14 mouse cellular contexts compared by ENCODE assay signal in genomic region chr1:150814917-150815316, GRCm38 (mm10).
"Had no signal": no experiment of that assay in that cellular context is flagged by ENCODE, and none has a peak within 500 bp of the region (broad histone marks: within the 10 kb centered on the region; RNA-seq: fewer than 3 reads in every experiment).

No protein-coding gene starts in this region.

- H3K36me3 ChIP-seq: liver, embryonic 13.5 days; lung, embryonic 15.5 days; midbrain, embryonic 15.5 days; neural tube, embryonic 12.5 days had no signal

- H3K9me3 ChIP-seq: liver, embryonic 13.5 days; lung, embryonic 15.5 days; megakaryocyte, embryonic 14.5 days; midbrain, embryonic 15.5 days; neural tube, embryonic 12.5 days had no signal

- H3K9ac ChIP-seq: liver, embryonic 13.5 days; liver, postnatal 0 days; lung, embryonic 15.5 days; midbrain, embryonic 15.5 days; neural tube, embryonic 12.5 days had no signal

- DNase-seq: kidney, adult 18-20 months; kidney, postnatal 4 days; liver, embryonic 13.5 days; liver, postnatal 0 days; lung, postnatal 14 days; thymus, postnatal 4 days had no signal

- ATAC-seq: liver, postnatal 0 days; midbrain, embryonic 15.5 days had no signal

- H3K27me3 ChIP-seq: liver, embryonic 13.5 days; lung, embryonic 15.5 days; megakaryocyte, embryonic 14.5 days; midbrain, embryonic 15.5 days; neural tube, embryonic 12.5 days had no signal

- H3K4me1 ChIP-seq: liver, embryonic 13.5 days; lung, embryonic 15.5 days; megakaryocyte, embryonic 14.5 days; midbrain, embryonic 15.5 days; neural tube, embryonic 12.5 days had no signal

- H3K27ac ChIP-seq: layer of hippocampus, adult 2 months; liver, embryonic 13.5 days; lung, embryonic 15.5 days; macrophage; midbrain, embryonic 15.5 days; neural tube, embryonic 12.5 days; stomach, postnatal 0 days had no signal

- H3K4me3 ChIP-seq: layer of hippocampus, adult 2 months; liver, embryonic 13.5 days; lung, embryonic 15.5 days; megakaryocyte, embryonic 14.5 days; midbrain, embryonic 15.5 days; neural tube, embryonic 12.5 days had no signal

- H3K4me2 ChIP-seq: liver, embryonic 13.5 days; lung, embryonic 15.5 days; midbrain, embryonic 11.5 days; midbrain, embryonic 15.5 days; neural tube, embryonic 12.5 days had no signal
